1 mouse cellular context compared by ENCODE assay signal in the genomic region with DNA sequence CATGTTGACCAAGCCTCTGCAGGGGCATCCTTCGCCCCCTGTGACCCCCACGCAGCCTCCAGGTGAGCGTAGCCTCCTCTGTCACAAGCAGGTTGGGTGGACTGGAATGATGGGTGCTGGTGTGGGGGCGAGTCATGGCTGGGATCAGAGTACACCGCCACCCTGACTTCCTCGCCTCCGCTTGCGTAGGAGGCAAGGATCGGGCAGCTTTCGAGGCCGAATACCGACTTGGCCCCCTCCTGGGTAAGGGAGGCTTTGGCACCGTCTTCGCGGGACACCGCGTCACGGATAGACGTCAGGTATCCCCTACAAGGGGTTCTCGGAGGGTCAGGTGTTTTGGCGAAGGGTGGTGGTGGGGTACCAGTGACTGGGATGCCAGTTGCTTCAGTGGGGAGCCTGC.
TF ChIP-seq lines count a peak whose summit lies in the region.

No protein-coding gene starts in this region.

TF ChIP-seq in CH12.LX, 34 proteins besides CTCF, POLR2A, EP300 and RAD21:
- TF ChIP-seq SMC3 (IDR thresholded peaks at IDR 0.05; ENCODE audit: low read depth, low read length) (no peak), ZC3H11A (IDR thresholded peaks at IDR 0.05; ENCODE audit: low read depth, low read length) (no peak), UBTF (IDR thresholded peaks at IDR 0.05; ENCODE audit: low read depth, low read length) (peak; percentile 16; the same call in 1 of the 2 replicates), USF2 (conservative IDR thresholded peaks at IDR 0.05; ENCODE audit: low read depth, low read length) (no peak)
